Comparison of ENCODE assay signal across 28 mouse cellular contexts in genomic region chr15:101004538-101004937, GRCm38 (mm10). TPM values are rescaled to one million over a fixed set of nuclear protein-coding genes. Genes with fewer than 3 reads are reported as not detected.
"Had no signal": no experiment of that assay in that cellular context is flagged by ENCODE, and none has a peak within 500 bp of the region (broad histone marks: within the 10 kb centered on the region; RNA-seq: fewer than 3 reads in every experiment).

No protein-coding gene starts in this region.

- H3K4me3 ChIP-seq: liver, embryonic 15.5 days; lung, embryonic 15.5 days; midbrain, embryonic 10.5 days; myocyte; neural tube, embryonic 13.5 days; neural tube, embryonic 15.5 days had no signal

- H3K9ac ChIP-seq: liver, embryonic 15.5 days; liver, postnatal 0 days; lung, embryonic 15.5 days; neural tube, embryonic 13.5 days; neural tube, embryonic 15.5 days had no signal

- ATAC-seq: liver, postnatal 0 days; lung, postnatal 0 days had no signal

- H3K36me3 ChIP-seq: liver, embryonic 15.5 days; lung, embryonic 15.5 days had no signal

- H3K4me2 ChIP-seq: liver, embryonic 15.5 days; lung, embryonic 15.5 days; neural tube, embryonic 13.5 days; neural tube, embryonic 15.5 days had no signal

- H3K27ac ChIP-seq: liver, embryonic 15.5 days; lung, embryonic 15.5 days; macrophage; midbrain, embryonic 10.5 days; neural tube, embryonic 13.5 days; neural tube, embryonic 15.5 days had no signal

- H3K4me1 ChIP-seq: liver, embryonic 15.5 days had no signal

- H3K27me3 ChIP-seq: neural tube, embryonic 15.5 days had no signal

- H3K9me3 ChIP-seq: liver, embryonic 15.5 days; lung, embryonic 15.5 days; midbrain, embryonic 10.5 days; neural tube, embryonic 13.5 days; neural tube, embryonic 15.5 days had no signal

- DNase-seq: liver, postnatal 0 days; lung, adult 2 months; lung, postnatal 14 days; lung, postnatal 36 days; retina, postnatal 1 day; right cerebral cortex, adult 18-20 months; right cerebral cortex, postnatal 25 days; right cerebral cortex, postnatal 4 days; spleen, adult 18-20 months; thymus, adult 18-20 months; thymus, postnatal 14 days; thymus, postnatal 36 days had no signal

RNA-seq across cellular contexts. Expression of gene Gm47841, which starts 42.7 kb away (rescaled TPM):
- total RNA-seq: megakaryocyte progenitor cell, adult 5-6 weeks; megakaryocyte-erythroid progenitor cell, adult 5-6 weeks had no signal
- polyA plus RNA-seq: liver, embryonic 15.5 days; liver, postnatal 0 days; lung, postnatal 0 days; macrophage; midbrain, embryonic 10.5 days; midbrain, embryonic 16.5 days; myocyte; neural tube, embryonic 11.5 days; neural tube, embryonic 13.5 days; small intestine, adult 2 months; stomach, embryonic 14.5 days; stomach, embryonic 16.5 days; thymus, postnatal 0 days had no signal
